Mouse (Mus musculus) c-Kit-positive CD71-positive TER-119-positive erythroid progenitor cells, embryonic 14.5 days (primary cell): Measurements from ENCODE around the gene Igsf11.
A peak's percentile ranks its signal among the peaks of the same experiment; 100 is the strongest.
"Not testable (repeated sequence)": the region's sequence is repeated elsewhere in the genome, so short reads cannot be mapped to it uniquely, and the experiment has no call there.

Source experiments
- DNase-seq: peaks from one replicate; pipeline ENCODE4 v3.0.0-alpha.2; 2013; ENCODE audit warnings: low spot score

The Igsf11 gene

DNA sequence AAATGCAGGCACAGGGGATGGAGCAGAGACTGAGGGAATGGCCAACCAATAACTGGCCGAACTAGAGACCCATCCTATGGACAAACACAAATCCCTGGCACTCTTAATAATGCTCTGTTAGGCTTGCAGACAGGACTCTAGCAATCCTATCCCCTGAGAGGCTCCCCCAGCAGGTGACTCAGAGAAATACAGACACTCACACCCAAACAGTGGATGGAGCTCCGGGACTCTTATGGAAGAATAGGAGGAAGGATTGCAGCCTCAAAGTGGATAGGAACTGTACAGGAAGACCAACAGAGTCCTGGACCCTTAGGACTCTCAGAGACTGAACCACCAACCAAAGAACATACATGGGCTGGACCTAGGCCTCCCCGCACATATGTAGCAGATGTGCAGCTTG lies 91.4 kb downstream of the Igsf11 start:
- not testable (repeated sequence) for DNase-seq

DNA sequence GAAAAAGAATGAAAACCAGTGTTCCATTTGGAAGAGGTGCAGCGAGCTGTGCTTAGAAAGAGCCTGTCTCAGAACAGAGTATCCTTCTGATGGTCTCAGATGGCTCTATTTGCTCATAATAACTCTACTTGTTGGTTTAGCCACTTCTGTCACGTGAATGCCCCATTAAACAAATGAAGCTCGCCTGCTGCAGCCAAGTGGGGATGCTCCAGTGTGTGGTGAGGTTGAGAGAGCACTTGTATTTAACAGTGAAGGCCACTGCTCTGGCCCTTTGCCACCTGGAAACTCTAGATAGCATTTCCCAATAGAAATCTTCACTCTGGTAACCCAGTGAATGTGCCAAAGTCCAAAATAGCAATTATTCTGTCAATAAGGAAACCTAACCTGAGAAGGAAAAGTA lies 92.9 kb downstream of the Igsf11 start:
- DNase-seq, result no peak

DNA sequence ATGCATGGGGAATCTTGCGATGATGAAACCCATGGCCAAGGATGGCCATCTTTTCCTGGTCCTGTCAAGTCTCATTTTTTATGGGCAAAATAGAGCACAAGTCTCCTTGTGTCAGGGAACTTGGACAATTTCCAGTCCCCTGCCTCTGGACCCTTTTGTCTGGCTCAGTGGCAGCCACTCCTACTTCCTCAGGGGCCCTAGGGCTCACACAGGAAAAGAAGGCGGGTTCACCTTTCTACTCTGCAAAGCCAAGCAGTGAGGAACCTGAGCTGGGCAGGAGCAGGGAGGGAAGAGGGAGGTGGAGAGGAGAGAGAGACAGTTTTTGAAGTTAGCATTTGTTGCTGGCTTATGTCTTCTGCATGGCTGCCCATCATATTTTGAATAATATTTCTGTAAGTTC lies 93.9 kb downstream of the Igsf11 start:
- no peak for DNase-seq

DNA sequence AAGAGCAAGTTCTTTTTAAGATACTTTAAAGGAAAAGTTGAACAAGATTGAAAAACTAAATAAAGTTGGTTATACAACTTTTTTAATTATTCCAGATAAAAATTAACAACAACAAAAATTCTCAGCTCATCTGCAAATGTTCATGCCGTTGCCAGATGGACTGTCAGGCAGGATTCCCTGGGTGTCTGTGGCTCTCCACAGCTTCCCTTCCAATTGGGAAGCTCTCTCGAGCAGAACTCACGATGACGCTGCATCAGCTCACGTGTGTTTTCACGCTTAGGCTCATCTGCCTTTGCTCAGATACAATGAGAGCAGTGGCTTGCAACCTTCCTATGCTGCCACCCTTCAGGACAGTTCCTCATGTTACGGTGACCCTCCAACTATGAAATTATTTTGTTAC lies 101.2 kb downstream of the Igsf11 start:
- no peak for DNase-seq

DNA sequence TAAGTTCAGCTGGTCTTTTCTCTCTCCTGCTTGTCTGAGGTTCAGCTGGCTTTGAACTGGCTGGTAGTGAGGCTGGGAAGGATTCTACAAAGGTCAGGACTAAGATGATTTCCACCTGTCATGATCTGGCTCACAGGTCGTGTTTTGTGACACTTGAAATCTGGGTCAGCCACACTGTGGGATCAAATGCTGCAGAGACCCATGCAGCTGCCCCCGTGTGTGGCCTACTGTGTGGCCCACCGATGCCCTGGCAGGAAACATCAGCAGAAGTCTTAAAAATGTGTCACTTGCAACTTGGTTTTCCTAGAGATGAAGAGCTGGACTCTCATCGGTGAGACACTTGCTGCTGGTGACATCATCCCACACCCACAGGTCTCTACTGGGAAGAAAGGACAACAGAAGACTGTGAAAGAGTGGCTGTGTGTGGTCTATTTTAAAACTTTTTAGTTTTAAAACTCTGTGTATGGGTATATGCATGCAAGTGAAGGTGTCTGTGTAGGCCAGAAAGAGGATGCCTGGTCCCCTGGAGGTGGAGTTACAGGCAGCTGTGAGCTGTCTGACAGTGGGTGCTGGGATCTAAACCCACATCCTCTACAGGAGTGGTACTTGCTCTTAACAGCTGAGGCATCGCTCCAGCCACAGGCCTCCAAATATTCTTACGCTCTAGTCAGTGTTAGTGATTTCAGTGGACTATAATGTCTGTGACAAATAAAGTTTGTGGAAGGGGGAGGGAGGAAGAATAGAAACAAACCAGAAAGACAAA lies 106.2 kb downstream of the Igsf11 start:
- DNase-seq, result no peak

DNA sequence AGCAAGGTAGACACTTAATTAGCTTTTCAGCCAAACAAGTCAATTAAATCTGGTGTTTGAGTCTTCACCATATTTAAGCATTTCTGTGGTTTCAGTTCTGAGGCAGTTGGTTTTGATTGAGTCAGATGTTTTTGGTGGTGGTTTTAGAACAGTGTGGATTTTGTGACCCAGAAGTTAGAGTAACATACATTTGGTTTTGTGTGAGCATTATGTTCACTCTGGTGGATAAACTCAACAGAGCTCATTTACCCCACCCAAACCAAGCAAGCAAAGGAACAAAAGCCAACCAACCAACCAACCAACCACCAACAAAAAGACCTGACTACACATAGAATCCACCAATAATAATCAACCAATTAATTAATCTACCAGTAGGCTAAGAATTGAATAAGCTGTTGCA lies 106.8 kb downstream of the Igsf11 start:
- DNase-seq, result no peak

DNA sequence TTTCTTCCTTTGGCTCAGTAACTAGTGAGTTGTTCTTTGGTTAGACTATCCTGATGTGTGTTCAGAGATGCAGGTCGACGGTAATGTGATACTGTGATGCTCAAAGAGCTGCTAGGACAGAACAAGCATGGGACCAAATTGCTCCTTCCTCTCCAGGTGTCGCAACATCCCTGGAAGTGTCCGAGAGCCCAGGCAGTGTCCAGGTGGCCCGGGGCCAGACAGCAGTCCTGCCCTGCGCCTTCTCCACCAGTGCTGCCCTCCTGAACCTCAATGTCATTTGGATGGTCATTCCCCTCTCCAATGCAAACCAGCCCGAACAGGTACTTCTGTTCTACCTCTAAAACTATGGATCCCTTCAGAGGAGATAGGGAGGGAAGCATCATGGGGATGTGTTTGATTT lies 114.5 kb downstream of the Igsf11 start:
- DNase-seq, result no peak

DNA sequence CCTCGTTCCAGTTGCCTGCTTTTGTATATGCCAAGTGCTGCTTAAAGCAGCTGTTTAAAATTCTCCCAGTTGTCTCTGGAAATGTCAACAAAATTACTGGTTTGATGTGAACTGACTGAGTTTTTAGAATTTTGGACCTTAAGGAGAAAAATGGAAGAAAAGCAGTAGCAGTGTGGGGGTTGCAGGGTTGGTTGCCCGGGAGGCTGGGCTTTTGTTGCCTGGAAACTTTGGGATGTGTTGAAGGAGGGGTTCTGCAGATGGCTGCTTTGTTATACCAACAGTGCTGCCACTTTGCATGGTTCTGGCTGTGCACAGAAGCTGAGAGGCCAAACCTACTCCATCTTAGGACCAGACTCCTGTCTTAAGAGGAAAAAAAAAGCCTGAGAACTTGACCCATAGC lies 127.0 kb downstream of the Igsf11 start:
- DNase-seq, result no peak

DNA sequence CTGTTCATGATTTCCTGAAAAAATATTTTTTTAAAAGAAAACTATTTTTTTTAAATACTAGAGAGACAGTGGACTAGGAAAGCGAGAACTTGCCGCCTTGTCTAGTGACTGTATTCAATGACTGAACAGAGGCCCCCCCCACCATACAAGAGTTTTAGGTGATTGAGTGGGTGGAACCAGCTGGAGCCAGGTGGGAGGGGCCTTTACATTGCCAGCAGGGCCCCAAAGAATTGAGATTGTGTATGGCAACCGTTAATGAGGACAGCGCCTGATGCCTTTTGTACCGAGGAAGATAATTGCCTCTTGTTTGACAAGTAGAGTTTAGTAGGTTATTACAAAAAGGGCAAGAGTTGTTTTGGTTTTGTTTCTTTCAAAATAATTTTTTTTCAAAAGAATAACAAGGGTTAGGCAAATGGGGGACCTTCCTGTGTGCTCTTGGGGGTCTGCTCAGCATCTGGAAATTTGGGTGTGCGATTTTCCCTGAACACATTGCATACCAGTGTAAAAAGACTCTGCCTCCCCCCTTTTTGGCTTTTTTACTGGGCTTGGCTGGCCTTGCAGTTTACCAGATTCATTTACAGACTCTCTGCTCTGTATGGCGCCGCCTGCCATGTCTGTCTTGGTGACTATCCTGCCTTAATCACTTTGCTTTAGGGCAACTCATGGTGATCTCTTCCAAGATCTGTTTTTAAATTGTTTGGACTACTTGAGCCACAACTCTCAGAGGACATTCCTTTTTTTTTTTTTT lies 133.7 kb downstream of the Igsf11 start:
- no peak for DNase-seq

DNA sequence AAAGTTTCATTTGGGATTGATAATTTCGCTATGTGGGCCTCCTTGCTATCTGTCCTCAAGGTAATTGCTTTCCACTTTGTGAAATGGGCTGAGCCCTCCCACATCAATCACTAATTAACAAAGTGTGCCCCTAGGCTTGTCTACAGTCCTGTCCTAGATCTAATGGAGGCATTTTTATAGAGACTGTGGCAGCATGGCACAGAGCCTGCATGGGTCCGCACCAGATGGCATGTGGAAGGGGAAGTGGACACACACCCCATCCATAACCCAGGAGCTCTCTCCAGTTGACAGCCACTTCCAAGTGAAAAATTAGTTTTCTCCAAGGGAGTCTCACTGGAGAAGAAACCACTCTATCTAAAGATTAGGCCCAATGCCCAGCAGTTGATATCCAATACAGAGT lies 138.9 kb downstream of the Igsf11 start:
- no peak for DNase-seq

DNA sequence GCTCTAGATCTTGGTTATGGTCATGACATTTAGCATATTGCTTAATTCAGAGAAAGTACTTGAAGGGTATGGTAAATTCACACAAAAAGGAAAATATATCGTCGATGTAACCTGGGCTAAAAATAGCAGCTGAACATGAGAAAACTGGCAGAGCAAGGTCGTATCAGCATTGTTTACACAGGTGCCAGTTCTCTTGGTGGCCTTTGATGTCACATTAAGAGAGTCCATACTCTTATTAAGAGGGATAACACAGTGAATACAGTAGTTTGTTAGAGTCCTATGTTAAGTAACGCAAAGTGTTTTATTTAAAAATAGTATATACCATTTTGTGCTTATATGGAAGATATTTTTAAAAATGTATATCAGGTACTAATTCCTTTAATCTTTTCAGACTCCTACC lies 144.8 kb downstream of the Igsf11 start:
- no peak for DNase-seq

DNA sequence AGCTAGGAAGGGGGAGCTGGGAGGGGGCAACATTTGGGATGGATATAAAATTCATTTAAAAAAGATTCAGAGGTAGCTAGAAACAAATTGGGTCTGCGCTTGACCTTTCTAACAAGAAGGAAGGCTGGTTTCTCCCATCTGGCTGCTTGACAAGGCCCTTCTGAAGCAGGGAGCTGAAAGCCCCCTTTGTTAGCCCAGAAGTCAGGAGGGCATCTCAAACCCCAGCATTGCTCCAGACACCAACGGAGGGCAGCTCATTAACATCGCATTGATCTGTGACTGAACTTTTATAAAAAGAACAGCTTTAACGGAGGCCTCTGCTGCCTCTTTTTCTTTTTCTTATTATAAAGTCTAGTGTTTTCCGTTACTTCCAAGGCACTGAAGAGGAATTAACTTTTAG lies 151.9 kb downstream of the Igsf11 start:
- no peak for DNase-seq

DNA sequence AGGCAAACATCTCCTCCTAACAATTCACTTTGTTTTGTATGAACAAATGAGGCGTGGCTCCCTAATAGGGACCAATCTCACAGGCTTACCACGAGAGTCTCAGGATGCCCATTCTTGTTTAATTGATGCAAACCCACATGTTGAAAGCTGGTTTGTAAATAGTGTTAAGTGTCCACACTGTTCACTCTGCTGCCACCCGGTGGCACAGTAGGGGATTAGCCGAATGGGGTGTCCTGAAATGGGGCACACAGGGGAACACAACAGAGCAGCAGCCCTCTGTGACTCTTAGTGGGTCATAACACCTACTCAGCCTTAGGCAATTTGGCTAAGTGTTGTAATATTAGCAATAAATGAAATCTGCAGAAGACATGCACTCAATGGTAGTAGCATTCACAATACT lies 156.4 kb downstream of the Igsf11 start:
- no peak for DNase-seq

DNA sequence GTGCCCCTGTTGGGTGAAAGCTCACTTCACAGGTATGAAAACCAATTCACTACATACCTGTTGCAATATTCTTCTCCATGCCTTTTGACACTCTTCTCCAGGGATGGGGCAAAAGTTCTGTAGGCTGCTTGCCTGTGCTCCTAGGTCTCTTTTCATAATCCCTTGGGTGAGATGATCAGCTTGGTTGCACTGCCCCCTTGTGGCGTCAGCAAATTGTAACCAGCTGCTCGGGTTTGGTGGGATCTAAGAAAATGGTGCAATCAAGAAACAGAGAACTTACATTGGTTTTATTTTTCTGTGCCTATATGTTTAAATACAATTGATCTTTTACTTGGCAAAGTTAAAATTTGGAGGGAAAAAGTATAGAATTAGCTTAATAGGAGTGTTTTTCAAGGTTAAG lies 160.5 kb downstream of the Igsf11 start:
- DNase-seq, result peak; percentile 18

DNA sequence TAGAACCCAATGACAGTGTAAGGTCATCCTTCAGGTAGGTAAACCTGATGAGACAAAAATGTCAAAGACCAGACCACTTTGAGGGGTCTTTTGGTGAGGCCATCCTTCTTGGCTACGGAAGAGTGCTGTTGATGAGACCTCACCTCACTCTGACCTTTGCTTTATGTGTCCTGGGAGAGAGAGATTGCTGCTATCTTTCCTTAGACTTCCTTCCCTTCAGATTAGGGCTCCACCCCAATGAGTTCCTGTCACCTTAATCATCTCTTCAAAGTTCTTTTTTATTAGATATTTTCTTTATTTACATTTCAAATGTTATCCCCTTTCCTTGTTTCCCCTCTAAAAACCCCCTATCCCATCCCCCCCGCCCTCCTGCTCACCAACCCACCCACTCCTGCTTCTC lies 161.3 kb downstream of the Igsf11 start:
- DNase-seq, result no peak

DNA sequence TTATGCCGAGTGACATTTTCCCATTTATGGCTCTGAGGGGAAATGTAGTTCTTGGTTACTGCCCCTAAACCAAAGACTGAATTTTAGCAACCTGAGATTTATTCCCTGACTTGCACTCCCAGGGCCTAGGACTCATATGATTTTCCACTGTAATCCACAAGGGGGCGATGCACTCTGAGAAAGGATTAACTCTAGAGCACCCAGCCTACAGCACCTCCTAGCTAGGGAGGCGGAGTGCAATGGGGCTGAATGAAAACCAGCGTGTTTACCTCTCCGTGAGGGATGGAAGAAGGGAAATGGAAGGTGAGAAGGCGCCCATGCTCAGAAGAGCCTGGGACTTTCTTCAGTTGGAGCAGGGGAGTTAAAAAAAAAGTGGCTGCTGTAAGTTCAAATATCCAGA lies 163.6 kb downstream of the Igsf11 start:
- no peak for DNase-seq

DNA sequence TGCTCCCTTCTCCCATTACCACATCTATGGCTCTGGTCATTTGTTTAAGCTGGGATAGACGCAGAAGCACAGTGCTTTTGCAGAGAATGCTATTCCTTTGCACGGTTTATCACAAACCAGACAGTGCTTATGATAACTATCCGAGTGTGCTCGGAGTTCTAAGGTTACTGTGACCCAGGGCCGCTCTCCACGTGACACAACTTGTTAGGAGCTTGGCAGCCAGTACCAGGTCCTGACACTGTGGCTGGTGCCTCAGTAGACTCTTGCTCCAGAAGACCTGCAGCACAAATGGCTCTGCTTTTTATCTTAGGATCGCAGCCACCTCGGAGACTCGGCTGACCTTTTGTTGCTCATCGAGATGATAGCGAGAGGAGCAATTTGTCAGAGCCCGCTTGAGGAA lies 164.5 kb downstream of the Igsf11 start:
- DNase-seq, result no peak

DNA sequence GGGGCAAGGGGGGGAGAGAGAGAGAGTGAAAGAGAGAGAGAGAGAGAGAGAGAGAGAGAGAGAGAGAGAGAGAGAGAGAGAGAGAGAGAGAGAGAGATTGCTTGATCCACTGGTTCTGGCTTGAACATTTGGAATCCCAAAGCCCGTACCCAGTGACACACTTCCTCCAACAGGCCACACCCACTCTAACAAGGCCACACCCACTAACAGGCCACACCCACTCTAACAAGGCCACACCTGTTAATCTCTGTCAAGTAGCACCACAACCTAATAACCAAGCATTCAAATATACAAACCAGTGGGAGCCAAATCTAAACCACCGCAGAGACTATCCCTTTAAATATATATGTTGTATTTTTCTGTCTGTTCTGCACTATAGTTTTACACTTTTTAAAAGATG lies 166.4 kb downstream of the Igsf11 start:
- no peak for DNase-seq

DNA sequence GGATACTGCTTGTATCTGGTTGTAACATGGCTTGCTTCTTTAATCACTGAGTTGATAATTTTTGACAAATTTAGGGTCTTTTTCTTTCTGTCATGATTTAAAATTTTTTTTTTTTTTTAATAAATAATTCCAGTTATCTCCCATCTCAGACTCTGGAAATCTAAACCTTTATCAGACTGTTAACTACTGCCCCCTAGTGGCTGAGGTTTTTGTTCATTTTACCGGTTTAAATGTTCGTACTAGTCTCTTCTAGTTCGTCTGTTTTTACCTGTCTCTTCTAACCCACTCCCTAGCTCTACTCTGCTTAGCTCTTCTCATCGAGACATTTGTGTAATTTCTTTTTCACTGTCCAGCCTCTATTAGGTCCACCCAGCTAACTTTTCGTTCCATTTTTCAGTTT lies 170.1 kb downstream of the Igsf11 start:
- DNase-seq, result peak; percentile 11

DNA sequence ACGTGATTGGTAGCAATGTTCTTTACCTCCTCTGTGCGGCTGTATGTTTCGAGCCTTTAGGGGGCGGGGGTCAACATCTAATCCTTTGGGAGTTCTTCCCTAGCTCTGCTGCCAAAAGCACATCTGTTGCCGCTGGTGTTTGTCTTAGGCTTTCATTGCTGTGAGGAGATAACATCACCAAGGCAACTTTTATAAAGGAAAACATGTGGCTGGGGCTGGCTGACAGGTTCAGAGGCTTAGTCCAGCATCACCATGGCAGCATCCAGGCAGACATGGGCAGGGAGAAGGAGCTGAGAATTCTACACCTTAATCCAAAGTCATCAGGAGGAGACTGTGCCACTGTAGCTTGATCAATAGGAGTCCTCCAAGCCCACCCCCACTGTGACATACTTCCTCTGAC lies 173.1 kb downstream of the Igsf11 start:
- DNase-seq, result no peak

DNA sequence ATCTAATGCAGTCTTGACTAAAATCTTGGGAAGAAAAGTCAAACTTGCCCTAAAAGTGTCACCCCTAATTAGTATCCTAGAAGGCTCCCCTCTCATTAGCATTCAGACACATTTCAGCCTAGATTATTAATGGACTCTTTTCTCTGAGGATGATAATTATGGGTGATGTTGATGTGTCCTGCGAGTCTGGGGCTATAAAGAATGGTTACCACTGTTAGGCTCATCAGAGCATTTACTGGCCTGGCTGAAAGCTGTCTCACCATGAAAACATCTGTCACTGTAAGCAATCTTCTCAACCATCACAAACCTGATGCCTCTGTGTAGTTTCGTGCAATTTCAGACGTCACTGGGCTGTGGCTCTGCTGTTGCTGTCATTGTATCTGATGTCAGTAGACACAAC lies 179.0 kb downstream of the Igsf11 start:
- no peak for DNase-seq
